Mouse (Mus musculus): ENCODE results near the gene Grpel1. TPM values are rescaled to one million over a fixed set of nuclear protein-coding genes. Genes with fewer than 3 reads are reported as not detected.

Gene Grpel1
- polyA plus RNA-seq, 1 experiment from 2014 or later: 45.8 TPM

- peak; percentile 99 for ATAC-seq (replicated peaks)
- Histone ChIP-seq H3K27ac (replicated peaks) (peak within 1 kb of the TSS; percentile 78), H3K36me3 (no peaks in the 10 kb centered on the region), H3K4me1 (peaks cover 39% of the 10 kb centered on the region), H3K9me3 (no peaks in the 10 kb centered on the region), H3K27me3 (no peaks in the 10 kb centered on the region), H3K4me2 (replicated peaks) (peak within 1 kb of the TSS; percentile 97), H3K4me3 (peak within 1 kb of the TSS; percentile 96), H3K9ac (replicated peaks) (peak within 1 kb of the TSS; percentile 96)
- under 1% methylated on average over 87 of the region's 97 CpGs for WGBS
These were observed 19.6 kb downstream of the Grpel1 start, which contains the start of the genes Tada2b and Ccdc96 for GRCm38 (mm10) chr5:36484171-36484990. Tada2b (minus strand) TSS chr5:36484285. Ccdc96 (plus strand) TSS chr5:36484588.

GRCm38 (mm10) chr5:36485306-36485705 is 20.5 kb downstream of the Grpel1 start:
- no peaks in the 10 kb centered on the region for H3K9me3 ChIP-seq
- peaks cover 39% of the 10 kb centered on the region for H3K4me1 ChIP-seq
- H3K27me3 ChIP-seq: no peaks in the 10 kb centered on the region
- 50% methylated on average over 19 of the region's 19 CpGs for WGBS
- H3K27ac ChIP-seq (replicated peaks): no peak overlapping the region
- H3K4me2 ChIP-seq (replicated peaks): peak overlapping the region; percentile 97
- peak overlapping the region; percentile 96 for H3K4me3 ChIP-seq
- H3K9ac ChIP-seq (replicated peaks): peak overlapping the region; percentile 58; the same call in 1 of the 2 replicates
- ATAC-seq (replicated peaks): no peak
- no peaks in the 10 kb centered on the region for H3K36me3 ChIP-seq

GRCm38 (mm10) chr5:36489225-36489624 is 24.4 kb downstream of the Grpel1 start:
- Histone ChIP-seq H3K9me3 (no peaks in the 10 kb centered on the region), H3K27ac (replicated peaks) (no peak overlapping the region), H3K27me3 (no peaks in the 10 kb centered on the region), H3K4me3 (no peak overlapping the region), H3K4me1 (peaks cover 10% of the 10 kb centered on the region), H3K36me3 (peaks cover 29% of the 10 kb centered on the region), H3K9ac (replicated peaks) (no peak overlapping the region), H3K4me2 (replicated peaks) (no peak overlapping the region)
- no peak for ATAC-seq (replicated peaks)
- WGBS: 45% methylated on average over 2 of the region's 2 CpGs

- no peaks in the 10 kb centered on the region for H3K9me3 ChIP-seq
- H3K4me3 ChIP-seq: no peak overlapping the region
- no peak for ATAC-seq (replicated peaks)
- H3K27ac ChIP-seq (replicated peaks): no peak overlapping the region
- no peak overlapping the region for H3K4me2 ChIP-seq (replicated peaks)
- no peak overlapping the region for H3K9ac ChIP-seq (replicated peaks)
- no peaks in the 10 kb centered on the region for H3K4me1 ChIP-seq
- H3K27me3 ChIP-seq: no peaks in the 10 kb centered on the region
- WGBS: 90% methylated on average over 6 of the region's 6 CpGs
- H3K36me3 ChIP-seq: peaks cover 64% of the 10 kb centered on the region
These were observed 29.1 kb downstream of the Grpel1 start for GRCm38 (mm10) chr5:36493919-36494318.

GRCm38 (mm10) chr5:36494709-36495108 is 29.9 kb downstream of the Grpel1 start:
- no peak overlapping the region for H3K9ac ChIP-seq (replicated peaks)
- H3K4me2 ChIP-seq (replicated peaks): no peak overlapping the region
- H3K4me1 ChIP-seq: no peaks in the 10 kb centered on the region
- no peak overlapping the region for H3K4me3 ChIP-seq
- no peaks in the 10 kb centered on the region for H3K27me3 ChIP-seq
- no peak overlapping the region for H3K27ac ChIP-seq (replicated peaks)
- no peaks in the 10 kb centered on the region for H3K9me3 ChIP-seq
- ATAC-seq (replicated peaks): no peak
- peaks cover 68% of the 10 kb centered on the region for H3K36me3 ChIP-seq
- WGBS: 97% methylated on average over 9 of the region's 9 CpGs

GRCm38 (mm10) chr5:36505235-36505634 is 40.4 kb downstream of the Grpel1 start:
- no peak overlapping the region for H3K27ac ChIP-seq (replicated peaks)
- no peaks in the 10 kb centered on the region for H3K4me1 ChIP-seq
- H3K36me3 ChIP-seq: peaks cover 96% of the 10 kb centered on the region
- no peak overlapping the region for H3K4me2 ChIP-seq (replicated peaks)
- H3K9me3 ChIP-seq: no peaks in the 10 kb centered on the region
- 89% methylated on average over 7 of the region's 7 CpGs for WGBS
- no peaks in the 10 kb centered on the region for H3K27me3 ChIP-seq
- H3K4me3 ChIP-seq: no peak overlapping the region
- no peak overlapping the region for H3K9ac ChIP-seq (replicated peaks)
- ATAC-seq (replicated peaks): no peak

GRCm38 (mm10) chr5:36505643-36506042 is 40.8 kb downstream of the Grpel1 start:
- Histone ChIP-seq H3K27ac (replicated peaks) (no peak overlapping the region), H3K4me3 (no peak overlapping the region), H3K27me3 (no peaks in the 10 kb centered on the region), H3K4me2 (replicated peaks) (no peak overlapping the region), H3K36me3 (peaks cover 96% of the 10 kb centered on the region), H3K9me3 (no peaks in the 10 kb centered on the region), H3K9ac (replicated peaks) (no peak overlapping the region), H3K4me1 (no peaks in the 10 kb centered on the region)
- 73% methylated on average over 5 of the region's 5 CpGs for WGBS
- ATAC-seq (replicated peaks): no peak

GRCm38 (mm10) chr5:36508351-36508750 is 43.6 kb downstream of the Grpel1 start:
- ATAC-seq (replicated peaks): no peak
- no peak overlapping the region for H3K4me2 ChIP-seq (replicated peaks)
- no peak overlapping the region for H3K27ac ChIP-seq (replicated peaks)
- H3K27me3 ChIP-seq: no peaks in the 10 kb centered on the region
- 93% methylated on average over 10 of the region's 10 CpGs for WGBS
- H3K4me3 ChIP-seq: no peak overlapping the region
- no peak overlapping the region for H3K9ac ChIP-seq (replicated peaks)
- H3K9me3 ChIP-seq: no peaks in the 10 kb centered on the region
- peaks cover 98% of the 10 kb centered on the region for H3K36me3 ChIP-seq
- H3K4me1 ChIP-seq: no peaks in the 10 kb centered on the region

- peaks cover 89% of the 10 kb centered on the region for H3K36me3 ChIP-seq
- WGBS: 93% methylated on average over 2 of the region's 2 CpGs
- no peaks in the 10 kb centered on the region for H3K27me3 ChIP-seq
- H3K27ac ChIP-seq (replicated peaks): no peak overlapping the region
- no peak overlapping the region for H3K4me3 ChIP-seq
- H3K4me1 ChIP-seq: no peaks in the 10 kb centered on the region
- H3K9ac ChIP-seq (replicated peaks): no peak overlapping the region
- no peak overlapping the region for H3K4me2 ChIP-seq (replicated peaks)
- H3K9me3 ChIP-seq: no peaks in the 10 kb centered on the region
- no peak for ATAC-seq (replicated peaks)
These were observed 46.2 kb downstream of the Grpel1 start for GRCm38 (mm10) chr5:36510956-36511355.

- WGBS: 96% methylated on average over 1 of the region's 1 CpGs
- Histone ChIP-seq H3K27me3 (no peaks in the 10 kb centered on the region), H3K9me3 (no peaks in the 10 kb centered on the region), H3K4me3 (no peak overlapping the region), H3K36me3 (peaks cover 91% of the 10 kb centered on the region), H3K9ac (replicated peaks) (no peak overlapping the region), H3K4me1 (no peaks in the 10 kb centered on the region), H3K4me2 (replicated peaks) (no peak overlapping the region), H3K27ac (replicated peaks) (no peak overlapping the region)
- no peak for ATAC-seq (replicated peaks)
These were observed 50.3 kb downstream of the Grpel1 start for GRCm38 (mm10) chr5:36515126-36515525.

- Histone ChIP-seq H3K4me3 (no peak overlapping the region), H3K27ac (replicated peaks) (no peak overlapping the region), H3K9ac (replicated peaks) (no peak overlapping the region), H3K27me3 (no peaks in the 10 kb centered on the region), H3K9me3 (no peaks in the 10 kb centered on the region), H3K4me2 (replicated peaks) (no peak overlapping the region), H3K4me1 (no peaks in the 10 kb centered on the region), H3K36me3 (peaks cover 91% of the 10 kb centered on the region)
- WGBS: 85% methylated on average over 5 of the region's 5 CpGs
- ATAC-seq (replicated peaks): no peak
These were observed 50.8 kb downstream of the Grpel1 start for GRCm38 (mm10) chr5:36515558-36515957.

- no peak overlapping the region for H3K4me2 ChIP-seq (replicated peaks)
- ATAC-seq (replicated peaks): no peak
- WGBS: 90% methylated on average over 3 of the region's 3 CpGs
- H3K9ac ChIP-seq (replicated peaks): no peak overlapping the region
- H3K4me3 ChIP-seq: no peak overlapping the region
- no peaks in the 10 kb centered on the region for H3K9me3 ChIP-seq
- no peaks in the 10 kb centered on the region for H3K4me1 ChIP-seq
- H3K27ac ChIP-seq (replicated peaks): no peak overlapping the region
- no peaks in the 10 kb centered on the region for H3K27me3 ChIP-seq
- peaks cover 91% of the 10 kb centered on the region for H3K36me3 ChIP-seq
These were observed 52.8 kb downstream of the Grpel1 start for GRCm38 (mm10) chr5:36517596-36517995.

GRCm38 (mm10) chr5:36519751-36520150 is 55.0 kb downstream of the Grpel1 start:
- no peak overlapping the region for H3K4me3 ChIP-seq
- no peak for ATAC-seq (replicated peaks)
- H3K9me3 ChIP-seq: no peaks in the 10 kb centered on the region
- H3K9ac ChIP-seq (replicated peaks): no peak overlapping the region
- no peaks in the 10 kb centered on the region for H3K4me1 ChIP-seq
- no peak overlapping the region for H3K27ac ChIP-seq (replicated peaks)
- no peaks in the 10 kb centered on the region for H3K27me3 ChIP-seq
- WGBS: 86% methylated on average over 3 of the region's 3 CpGs
- H3K4me2 ChIP-seq (replicated peaks): no peak overlapping the region
- H3K36me3 ChIP-seq: peaks cover 87% of the 10 kb centered on the region
